Mouse (Mus musculus) lung, embryonic 16.5 days (tissue): Measurements from ENCODE around the gene Hpcal1. TPM values are rescaled to one million over a fixed set of nuclear protein-coding genes. Genes with fewer than 3 reads are reported as not detected.

Experiments
- ATAC-seq: fragments of 200-750 bp; cut with Nextera tagmentation; 2 replicates; pipeline ENCODE4 v1.8.0; 2017; ENCODE audit warnings: low read depth, mild to moderate bottlenecking, moderate library complexity
- H3K27ac ChIP-seq: fragments of 300-500 bp; sonication (generic); 2 replicates; pipeline ENCODE4 v1.5.1; 2014; ENCODE audit warnings: mild to moderate bottlenecking, control low read depth, low read length
- H3K27me3 ChIP-seq: fragments of 300-500 bp; sonication (generic); 2 replicates; pipeline ENCODE4 v1.6.1; 2014; ENCODE audit warnings: low read depth, low read length, mixed read lengths; ENCODE audit not compliant: control insufficient read depth, insufficient read depth
- H3K36me3 ChIP-seq: fragments of 300-500 bp; sonication (generic); 2 replicates; pipeline ENCODE4 v1.6.1; 2014; ENCODE audit warnings: low read length; ENCODE audit not compliant: control insufficient read depth, insufficient read depth
- H3K4me1 ChIP-seq: fragments of 300-500 bp; sonication (generic); replicated peaks from 2 replicates; pipeline ENCODE4 v1.6.1; 2014; ENCODE audit warnings: low read length, mixed read lengths; ENCODE audit not compliant: control insufficient read depth, insufficient read depth
- H3K4me2 ChIP-seq: fragments of 300-500 bp; sonication (generic); 2 replicates; pipeline ENCODE4 v1.6.1; 2014; ENCODE audit warnings: low read depth, low read length, control low read depth
- H3K4me3 ChIP-seq: fragments of 300-500 bp; sonication (generic); 2 replicates; pipeline ENCODE4 v1.5.1; 2014; ENCODE audit warnings: mild to moderate bottlenecking, low read length, control low read depth
- H3K9ac ChIP-seq: fragments of 300-500 bp; sonication (generic); 2 replicates; pipeline ENCODE4 v1.6.1; 2014; ENCODE audit warnings: low read length, control low read depth
- H3K9me3 ChIP-seq: fragments of 300-500 bp; sonication (generic); 2 replicates; pipeline ENCODE4 v1.6.1; 2016; ENCODE audit warnings: low read length; ENCODE audit not compliant: control insufficient read depth
- WGBS: fragments of 180-500 bp; shearing (Covaris S2); extraction: QIAGEN DNeasy Blood & Tissue Kit; methylation state at CpG from one replicate; pipeline ENCODE4 v1.1.7; 2014; 5-methylcytosine and 5-hydroxymethylcytosine counted together
- polyA plus RNA-seq: library from polyadenylated mRNA; unstranded; fragments of >200 nt; fragmentation: Nextera tagmentation; extraction: Ambion mirVana; gene quantifications from 2 replicates; pipeline ENCODE4 v1.2.1, GENCODE M21; 2015

The Hpcal1 gene
- polyA plus RNA-seq, 1 experiment from 2014 or later: 94.5 TPM

DNA sequence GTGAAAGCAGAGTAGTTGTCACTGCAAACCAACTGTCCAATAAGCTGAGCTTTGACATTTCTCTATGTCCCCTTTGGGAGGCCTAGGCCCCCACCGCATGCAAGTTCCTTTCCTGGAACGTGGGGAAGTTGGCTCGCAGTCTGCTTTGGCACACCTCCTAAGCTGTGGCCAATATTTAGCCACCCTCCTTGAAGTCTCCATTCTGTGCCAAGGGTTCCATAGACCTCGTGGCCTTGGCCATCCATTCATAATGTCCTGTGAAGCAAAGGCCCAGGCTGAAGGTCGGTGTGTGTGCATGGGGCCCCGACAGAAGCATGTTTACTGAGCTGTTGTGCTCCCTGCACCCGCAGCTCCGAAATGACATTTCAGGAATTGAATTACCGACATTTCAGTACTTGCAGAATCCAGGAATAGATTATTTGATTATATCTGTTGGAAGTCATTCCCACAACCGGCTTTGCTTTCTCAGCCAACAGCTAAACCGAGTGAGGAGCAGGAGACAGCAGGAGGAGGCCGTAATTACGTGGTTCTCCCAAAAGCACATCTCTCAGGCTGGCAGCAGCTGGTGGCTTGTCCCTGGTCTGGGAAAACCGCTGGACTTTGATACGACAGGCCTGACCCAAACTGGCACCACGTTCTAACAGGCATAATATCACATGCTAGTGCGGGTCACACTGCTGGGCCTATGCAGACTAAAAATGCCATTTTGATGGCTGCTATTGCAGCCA, 51.1 kb downstream of the Hpcal1 start:
- Histone ChIP-seq H3K27ac (peak overlapping the region; percentile 89), H3K27me3 (no peaks in the 10 kb centered on the region), H3K9me3 (no peaks in the 10 kb centered on the region), H3K36me3 (no peaks in the 10 kb centered on the region), H3K4me2 (peak overlapping the region; percentile 22; the same call in 1 of the 2 replicates), H3K4me3 (no peak overlapping the region), H3K9ac (no peak overlapping the region), H3K4me1 (peaks cover 62% of the 10 kb centered on the region)
- peak; percentile 37 for ATAC-seq
- 37% methylated on average over 17 of the region's 17 CpGs for WGBS

DNA sequence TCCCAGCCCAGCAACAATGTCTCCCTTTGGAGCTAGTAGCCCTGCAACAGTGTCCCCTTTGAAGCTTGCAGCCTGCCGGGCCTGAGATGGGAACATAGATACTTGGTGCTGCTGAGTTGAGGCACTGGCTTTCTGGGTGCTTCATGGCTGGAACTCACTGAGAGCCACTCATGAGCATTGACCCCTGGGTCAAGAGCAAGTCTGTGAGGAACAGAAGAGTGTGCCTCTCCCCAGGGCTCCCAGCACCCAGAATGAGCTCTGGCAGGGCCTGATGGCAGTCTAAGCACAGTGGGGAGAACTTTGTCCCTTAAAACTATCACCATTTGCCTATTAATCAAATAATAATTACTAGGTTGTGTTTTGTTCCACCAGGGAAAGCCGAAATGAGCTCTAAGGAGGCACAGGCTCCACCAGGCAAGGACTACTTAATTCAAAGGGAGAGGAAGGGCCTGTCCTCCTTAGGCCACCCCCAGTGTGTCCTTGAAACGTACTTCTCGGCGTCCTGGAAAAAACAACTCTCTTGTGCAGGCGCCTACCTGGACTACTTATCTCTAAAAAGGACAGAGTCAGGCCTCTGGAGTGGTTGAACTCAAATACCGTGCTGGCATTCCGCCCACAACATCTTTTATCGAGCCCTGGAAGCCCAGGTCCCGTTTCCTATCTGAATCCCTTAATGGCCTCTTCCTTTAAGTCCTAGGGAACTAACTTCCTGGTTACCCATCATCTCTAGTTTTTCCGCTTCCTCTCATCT, 52.1 kb downstream of the Hpcal1 start:
- 42% methylated on average over 11 of the region's 11 CpGs for WGBS
- ATAC-seq: peak; percentile 64
- no peaks in the 10 kb centered on the region for H3K27me3 ChIP-seq
- peak overlapping the region; percentile 7; the same call in 1 of the 2 replicates for H3K4me2 ChIP-seq
- H3K9ac ChIP-seq: no peak overlapping the region
- H3K4me1 ChIP-seq: peaks cover 64% of the 10 kb centered on the region
- H3K36me3 ChIP-seq: no peaks in the 10 kb centered on the region
- H3K27ac ChIP-seq: peak overlapping the region; percentile 89
- no peak overlapping the region for H3K4me3 ChIP-seq
- no peaks in the 10 kb centered on the region for H3K9me3 ChIP-seq

DNA sequence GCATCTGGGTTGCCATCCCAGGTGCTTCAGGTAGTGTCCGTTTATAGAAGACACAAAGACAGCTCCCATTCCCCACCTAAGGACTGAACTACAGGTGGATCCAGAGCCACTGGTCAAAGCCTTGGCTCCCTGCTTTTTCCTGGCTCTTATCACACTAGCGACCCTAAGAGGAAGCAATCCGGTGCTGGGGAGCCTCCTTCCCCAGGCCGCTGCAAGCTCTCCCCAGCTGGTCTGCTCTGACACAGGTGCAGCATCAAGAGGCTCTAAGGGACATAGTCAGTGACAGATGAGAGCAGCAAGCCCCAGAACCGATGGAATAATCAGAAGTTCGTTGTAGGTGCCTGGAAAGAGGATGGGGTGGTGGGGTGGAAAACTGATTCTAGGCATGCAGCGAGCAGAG, 54.8 kb downstream of the Hpcal1 start:
- no peak for ATAC-seq
- Histone ChIP-seq H3K27me3 (no peaks in the 10 kb centered on the region), H3K4me3 (no peak overlapping the region), H3K36me3 (no peaks in the 10 kb centered on the region), H3K27ac (no peak overlapping the region), H3K9ac (0 out of 2 replicates have a peak overlapping the region, but pooled peaks have one; percentile 8), H3K4me1 (peaks cover 76% of the 10 kb centered on the region), H3K9me3 (no peaks in the 10 kb centered on the region), H3K4me2 (no peak overlapping the region)
- WGBS: 62% methylated on average over 7 of the region's 7 CpGs

DNA sequence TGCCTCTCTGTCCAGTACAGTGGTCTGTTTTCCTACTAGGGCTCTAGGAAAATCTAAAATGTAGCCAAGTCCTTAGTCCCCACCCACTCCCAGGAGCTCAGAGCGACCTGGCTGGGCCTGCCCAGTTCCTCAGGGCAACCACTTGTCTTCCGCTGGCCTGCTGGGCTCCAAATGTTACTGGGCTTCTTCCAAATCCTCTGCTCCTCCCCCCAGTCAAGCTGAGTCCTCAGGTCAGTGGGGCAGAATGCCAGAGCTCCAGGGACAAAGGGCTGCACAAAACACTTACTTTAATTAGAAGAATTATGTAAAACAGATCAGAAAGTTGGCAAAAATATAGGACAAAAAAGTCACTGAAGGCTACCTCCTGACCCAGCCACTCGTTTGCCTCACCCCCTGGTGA, 56.1 kb downstream of the Hpcal1 start:
- Histone ChIP-seq H3K9ac (0 out of 2 replicates have a peak overlapping the region, but pooled peaks have one; percentile 1), H3K4me2 (0 out of 2 replicates have a peak overlapping the region, but pooled peaks have one; percentile 9), H3K36me3 (no peaks in the 10 kb centered on the region), H3K4me3 (no peak overlapping the region), H3K27ac (peak overlapping the region; percentile 49), H3K4me1 (peaks cover 67% of the 10 kb centered on the region), H3K27me3 (no peaks in the 10 kb centered on the region), H3K9me3 (no peaks in the 10 kb centered on the region)
- ATAC-seq: peak; percentile 59
- WGBS: 7% methylated on average over 3 of the region's 3 CpGs

DNA sequence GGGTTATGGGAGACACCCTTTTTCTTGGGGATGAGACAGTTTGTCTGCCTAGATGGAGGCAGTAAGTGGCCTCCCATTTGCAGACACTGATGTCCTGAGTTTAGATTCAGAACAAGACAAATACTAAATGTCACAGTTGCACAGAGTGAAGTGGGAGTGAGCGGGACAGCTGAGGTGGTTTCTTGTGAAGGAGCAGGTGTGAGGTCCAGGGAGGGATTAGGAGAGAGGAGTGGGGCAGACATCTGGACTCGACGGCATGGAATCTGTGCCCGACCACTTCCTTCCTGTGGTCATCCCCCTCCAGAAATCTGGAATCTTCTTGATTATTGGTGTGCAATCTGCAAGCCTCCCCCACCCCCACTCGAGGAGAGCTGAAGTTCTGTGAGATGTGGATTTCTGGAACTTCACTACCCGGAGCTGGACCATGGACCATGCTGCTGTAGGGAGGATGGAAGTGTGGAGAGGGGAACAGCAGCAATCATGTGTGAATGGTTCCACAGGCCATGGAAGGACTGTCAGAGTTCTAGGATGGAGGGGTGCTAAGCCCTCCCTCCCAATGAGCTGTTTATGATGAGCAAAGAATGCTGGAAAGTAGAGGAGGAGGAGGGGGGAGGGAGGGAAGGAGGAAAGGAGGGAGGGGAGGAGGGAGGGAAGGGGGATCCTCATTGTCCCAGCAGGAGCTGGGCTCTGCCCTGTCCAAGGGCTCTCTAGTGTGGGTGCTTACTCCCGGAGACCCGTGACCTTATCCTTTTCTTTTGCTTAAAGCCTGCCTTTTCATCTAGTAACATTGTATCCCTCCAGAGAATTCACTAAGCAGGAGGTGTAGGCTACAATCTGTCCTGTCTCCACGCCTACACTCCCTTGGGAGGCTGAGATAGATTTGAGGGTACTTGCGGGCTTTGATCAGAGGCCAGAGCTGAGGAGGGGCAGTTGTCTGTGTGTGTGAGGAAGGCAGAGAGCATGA, 56.8 kb downstream of the Hpcal1 start:
- Histone ChIP-seq H3K4me2 (no peak overlapping the region), H3K36me3 (no peaks in the 10 kb centered on the region), H3K9me3 (no peaks in the 10 kb centered on the region), H3K9ac (peak overlapping the region; percentile 1; the same call in 1 of the 2 replicates), H3K4me1 (peaks cover 60% of the 10 kb centered on the region), H3K27ac (peak overlapping the region; percentile 49), H3K4me3 (no peak overlapping the region), H3K27me3 (no peaks in the 10 kb centered on the region)
- ATAC-seq: peak; percentile 53
- WGBS: 21% methylated on average over 10 of the region's 10 CpGs

DNA sequence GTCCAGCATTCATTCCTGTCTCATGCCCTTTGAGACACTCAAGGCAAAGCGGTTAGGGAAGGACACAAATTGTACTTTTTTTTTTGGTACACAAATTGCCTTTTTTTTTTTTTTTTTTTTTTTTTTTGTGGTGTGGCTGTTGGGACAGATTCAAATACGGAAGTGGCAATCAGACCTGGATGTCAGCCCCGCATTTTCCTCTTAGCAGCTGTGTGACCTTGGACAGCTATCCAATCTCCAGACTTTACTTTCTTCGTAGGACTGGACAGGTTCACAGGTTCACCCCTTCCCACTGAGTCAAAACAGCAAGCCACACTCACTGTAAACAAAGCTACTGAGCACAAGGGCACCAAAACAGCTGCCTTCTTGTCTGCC, 57.5 kb downstream of the Hpcal1 start:
- H3K27ac ChIP-seq: peak overlapping the region; percentile 49
- H3K9ac ChIP-seq: no peak overlapping the region
- ATAC-seq: no peak
- 17% methylated on average over 4 of the region's 4 CpGs for WGBS
- no peaks in the 10 kb centered on the region for H3K9me3 ChIP-seq
- H3K4me2 ChIP-seq: no peak overlapping the region
- H3K36me3 ChIP-seq: no peaks in the 10 kb centered on the region
- H3K4me1 ChIP-seq: peaks cover 56% of the 10 kb centered on the region
- no peak overlapping the region for H3K4me3 ChIP-seq
- H3K27me3 ChIP-seq: no peaks in the 10 kb centered on the region

DNA sequence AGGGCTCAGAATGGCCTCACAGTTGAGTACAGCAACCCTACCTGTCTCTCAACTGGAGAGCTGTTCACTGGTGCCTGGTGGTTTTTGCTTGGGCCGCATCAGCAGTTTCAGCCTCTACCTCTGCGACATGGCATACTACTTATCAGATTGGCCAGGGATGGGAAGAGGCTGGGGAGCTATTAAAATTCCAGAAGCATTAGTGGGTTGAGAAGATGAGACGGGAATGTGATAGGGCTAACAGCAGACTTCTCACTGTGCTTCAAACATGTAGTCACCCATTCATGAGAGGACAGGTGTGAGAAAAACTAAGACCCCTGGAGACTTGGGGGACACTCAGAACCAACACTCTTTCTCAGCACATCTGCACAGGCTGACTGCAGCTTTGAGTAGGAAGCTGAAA, 59.1 kb downstream of the Hpcal1 start:
- Histone ChIP-seq H3K4me1 (peaks cover 51% of the 10 kb centered on the region), H3K4me3 (no peak overlapping the region), H3K9ac (no peak overlapping the region), H3K9me3 (no peaks in the 10 kb centered on the region), H3K27me3 (no peaks in the 10 kb centered on the region), H3K4me2 (no peak overlapping the region), H3K36me3 (no peaks in the 10 kb centered on the region), H3K27ac (peak overlapping the region; percentile 60)
- no peak for ATAC-seq
- WGBS: 38% methylated on average over 3 of the region's 3 CpGs

DNA sequence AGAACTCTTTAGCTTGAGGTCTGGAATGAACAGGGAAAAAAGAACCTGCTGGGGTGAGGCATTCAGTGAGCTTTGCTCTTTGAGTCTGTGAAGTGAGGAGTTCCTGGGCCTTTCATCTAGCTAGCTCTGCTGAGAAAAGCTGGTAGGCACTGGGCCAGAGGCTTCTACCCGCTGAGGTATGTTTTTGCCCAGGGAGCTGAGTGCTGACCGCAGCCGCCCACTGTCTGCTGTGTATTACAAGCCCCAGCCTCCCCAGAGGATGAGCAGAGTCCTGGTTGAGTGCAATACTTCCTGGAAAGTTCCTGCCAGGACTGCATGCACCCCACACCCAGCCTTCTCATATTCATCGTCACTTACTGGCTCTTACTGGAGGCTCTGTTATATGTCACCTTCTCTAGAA, 59.8 kb downstream of the Hpcal1 start:
- H3K27ac ChIP-seq: peak overlapping the region; percentile 60
- peak overlapping the region; percentile 40; the same call in 1 of the 2 replicates for H3K9ac ChIP-seq
- peaks cover 49% of the 10 kb centered on the region for H3K4me1 ChIP-seq
- no peaks in the 10 kb centered on the region for H3K9me3 ChIP-seq
- no peaks in the 10 kb centered on the region for H3K36me3 ChIP-seq
- H3K27me3 ChIP-seq: no peaks in the 10 kb centered on the region
- 45% methylated on average over 4 of the region's 4 CpGs for WGBS
- H3K4me3 ChIP-seq: no peak overlapping the region
- ATAC-seq: no peak
- H3K4me2 ChIP-seq: no peak overlapping the region
